Mouse (Mus musculus): ENCODE results near the gene Macrod2.

Gene Macrod2

DNA sequence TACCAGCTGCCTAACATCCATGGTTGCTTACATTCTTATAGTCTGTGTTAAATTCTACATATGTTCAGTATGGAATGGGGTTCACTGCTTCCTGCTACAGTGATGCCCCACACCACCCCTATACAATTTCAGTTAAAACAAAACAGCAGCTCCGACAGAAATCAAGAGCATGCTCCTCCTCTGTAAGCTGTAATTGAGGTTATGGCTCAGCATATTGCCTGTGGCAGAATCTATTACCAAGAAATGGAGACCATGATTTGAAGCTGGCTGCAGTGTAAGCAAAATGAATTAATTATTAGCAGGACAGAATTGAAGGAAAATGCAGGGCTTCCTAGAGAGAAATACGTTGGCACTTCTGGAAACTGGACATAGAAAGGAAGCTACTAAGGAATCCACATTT, 747.2 kb downstream of the Macrod2 start:
- CTCF ChIA-PET, result no interaction called here
- POLR2A ChIA-PET, result no interaction called here

GRCm38 (mm10) chr2:141152011-141152772, 757.1 kb downstream of the Macrod2 start:
- ChIA-PET CTCF (no interaction called here), POLR2A (no interaction called here)

DNA sequence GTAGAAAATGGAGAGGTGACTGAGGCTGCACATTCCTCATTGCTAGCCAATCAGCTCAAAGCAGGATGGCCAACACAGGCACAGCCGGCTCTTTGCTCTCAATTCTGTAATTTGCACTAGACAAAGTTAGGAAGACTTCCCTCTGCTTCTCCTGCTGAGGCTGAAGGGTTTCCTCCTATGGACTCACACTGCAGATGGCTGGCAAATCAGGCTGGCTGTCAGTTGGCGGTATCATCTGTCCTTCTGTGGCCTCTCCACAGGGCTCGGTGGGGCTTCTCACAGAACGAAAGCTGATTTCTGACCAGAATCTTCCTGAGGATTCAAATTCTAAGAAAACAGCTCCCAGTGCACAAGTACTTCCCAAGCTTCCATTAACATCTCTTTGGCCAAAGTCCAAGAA, 760.9 kb downstream of the Macrod2 start:
- ChIA-PET CTCF (no interaction called here), POLR2A (interaction anchor here in 2 of 4 experiments (0.6 to 1.0 kb wide), 2 partner anchors 10 to 559 kb away, joined by 3 read pairs; no protein-coding TSS in a partner anchor)

DNA sequence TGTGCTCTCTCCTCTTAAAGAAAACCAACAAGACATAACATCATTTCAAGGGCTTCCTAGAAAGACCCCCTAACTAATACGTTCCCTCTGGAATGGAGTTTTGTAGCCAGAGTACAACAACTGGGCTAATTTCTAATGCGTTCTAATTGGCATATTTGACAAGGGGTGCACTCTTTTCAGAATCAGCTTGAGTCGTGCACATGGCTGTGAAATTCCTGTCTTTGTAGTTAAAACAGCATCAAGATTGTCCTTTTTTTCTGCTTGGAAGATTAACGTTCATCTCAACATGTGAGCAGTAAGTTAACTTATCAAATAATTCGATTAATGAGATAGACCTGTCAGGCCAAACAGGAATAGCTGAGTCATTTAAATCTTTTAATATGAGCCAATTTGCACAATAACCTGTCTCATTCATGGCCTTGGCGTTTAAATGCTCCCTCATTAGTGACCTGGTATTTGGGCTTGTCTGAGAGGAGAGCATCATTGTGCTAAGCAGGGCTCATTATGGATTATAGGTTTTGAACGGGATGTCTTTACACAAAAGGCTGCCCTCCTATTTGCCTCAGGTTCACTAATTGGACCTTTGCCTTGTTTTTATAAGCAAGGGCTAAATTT, 762.0 kb downstream of the Macrod2 start:
- POLR2A ChIA-PET, result no interaction called here
- CTCF ChIA-PET, result no interaction called here

GRCm38 (mm10) chr2:141158161-141158560, 763.1 kb downstream of the Macrod2 start:
- POLR2A ChIA-PET, result no interaction called here
- CTCF ChIA-PET, result no interaction called here

- POLR2A ChIA-PET, result no interaction called here
- CTCF ChIA-PET, result no interaction called here
Observed at GRCm38 (mm10) chr2:141163918-141164317, 768.8 kb downstream of the Macrod2 start.

GRCm38 (mm10) chr2:141169586-141169985, 774.5 kb downstream of the Macrod2 start:
- ChIA-PET CTCF (no interaction called here), POLR2A (no interaction called here)

- ChIA-PET CTCF (no interaction called here), POLR2A (no interaction called here)
Observed at GRCm38 (mm10) chr2:141173167-141173566, 778.1 kb downstream of the Macrod2 start.

DNA sequence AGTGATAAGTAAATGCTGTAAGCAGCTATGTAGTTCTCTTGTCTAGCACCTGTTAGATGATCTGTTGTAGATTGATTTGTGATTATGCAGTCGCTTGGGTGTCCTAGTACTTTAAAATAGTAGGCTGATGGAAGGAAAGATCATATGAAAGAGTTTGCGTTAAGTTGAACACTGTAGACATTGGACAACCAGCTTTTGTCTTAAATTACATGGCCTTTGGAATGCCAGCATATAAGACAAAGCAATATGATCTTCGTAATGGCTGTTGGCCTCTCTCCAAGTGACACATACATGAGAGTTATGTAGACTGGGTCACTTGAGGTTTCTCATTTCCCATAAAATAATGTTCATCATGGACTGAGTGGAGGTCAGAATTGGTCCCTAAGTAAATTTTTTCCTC, 778.5 kb downstream of the Macrod2 start:
- CTCF ChIA-PET, result no interaction called here
- POLR2A ChIA-PET, result no interaction called here

GRCm38 (mm10) chr2:141180656-141181055, 785.5 kb downstream of the Macrod2 start:
- CTCF ChIA-PET, result no interaction called here
- POLR2A ChIA-PET, result no interaction called here

DNA sequence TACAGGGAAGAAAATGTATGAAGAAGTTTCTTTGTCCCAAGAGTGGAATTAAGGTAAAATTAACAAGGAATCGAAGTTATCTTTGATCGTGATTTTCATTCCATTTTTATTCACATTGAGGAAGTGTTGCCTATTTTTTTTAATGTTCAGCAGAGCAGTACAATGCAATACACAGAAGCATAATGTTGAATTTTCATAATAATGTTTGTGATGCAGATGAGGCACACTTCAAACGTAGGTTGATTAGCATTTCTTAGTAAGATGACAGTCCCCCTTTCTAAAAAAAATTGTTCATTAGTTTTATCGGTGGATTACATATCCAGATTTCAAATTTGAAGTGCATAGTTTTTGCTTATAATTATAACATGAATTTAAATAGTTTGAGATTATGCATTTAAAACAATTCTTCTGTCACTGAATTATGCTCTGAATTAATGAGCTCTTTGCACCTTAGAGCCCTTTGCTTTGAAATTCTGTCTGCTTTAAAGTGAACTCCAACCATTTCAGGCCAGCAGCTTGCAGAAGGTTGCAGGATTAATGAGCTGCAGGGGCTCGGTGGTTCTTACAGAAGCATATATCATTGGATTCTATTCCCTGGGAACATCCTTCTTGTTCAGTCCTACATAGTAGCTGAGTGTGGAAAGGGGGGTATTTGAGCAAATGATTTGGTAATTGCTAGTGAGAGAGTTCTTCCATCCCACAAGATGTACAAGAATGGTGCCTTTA, 787.1 kb downstream of the Macrod2 start:
- ChIA-PET POLR2A (no interaction called here), CTCF (no interaction called here)

DNA sequence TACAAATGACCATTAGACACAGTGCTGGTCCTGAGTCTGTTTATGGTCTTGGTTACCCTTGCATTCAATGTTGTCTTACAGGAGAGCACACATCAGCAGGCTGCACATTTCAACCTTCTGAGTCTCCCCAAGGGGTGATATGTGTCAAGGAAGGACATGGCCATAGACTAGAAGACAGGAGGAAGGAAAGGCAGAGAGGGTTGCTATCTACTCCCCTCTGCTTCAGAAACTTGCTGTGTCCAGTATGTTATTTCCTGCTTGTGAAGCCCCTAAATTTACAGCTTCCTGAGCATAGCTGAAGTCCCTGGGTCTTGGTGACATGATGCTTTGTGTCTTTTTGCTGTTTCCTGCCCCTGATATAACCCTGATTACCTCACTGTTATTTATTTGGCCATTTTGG, 799.4 kb downstream of the Macrod2 start:
- POLR2A ChIA-PET, result no interaction called here
- CTCF ChIA-PET, result no interaction called here

GRCm38 (mm10) chr2:141200481-141200880, 805.4 kb downstream of the Macrod2 start:
- POLR2A ChIA-PET, result interaction anchor here in 1 of 4 experiments (0.6 kb wide), 1 partner anchor 205 kb away, joined by 3 read pairs; no protein-coding TSS in a partner anchor
- CTCF ChIA-PET, result no interaction called here

- ChIA-PET POLR2A (no interaction called here), CTCF (no interaction called here)
Observed at GRCm38 (mm10) chr2:141201303-141202014, 806.4 kb downstream of the Macrod2 start.

DNA sequence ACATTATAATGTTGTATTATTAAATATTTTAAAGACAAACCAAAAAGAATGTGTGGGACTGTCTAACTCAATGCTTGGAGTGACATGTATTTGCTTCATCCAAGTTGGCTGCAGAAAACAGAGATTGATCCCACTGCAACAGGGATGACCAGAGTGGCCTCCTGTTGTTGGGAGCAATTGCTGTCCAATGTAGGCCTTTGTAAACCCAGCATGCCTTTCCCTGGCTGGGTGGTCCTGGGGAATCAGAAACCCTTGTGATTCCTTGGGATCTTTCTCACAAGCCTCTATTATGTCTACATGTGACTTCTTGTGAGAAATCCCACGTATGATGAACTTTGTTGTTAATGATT, 806.9 kb downstream of the Macrod2 start:
- ChIA-PET POLR2A (no interaction called here), CTCF (no interaction called here)

DNA sequence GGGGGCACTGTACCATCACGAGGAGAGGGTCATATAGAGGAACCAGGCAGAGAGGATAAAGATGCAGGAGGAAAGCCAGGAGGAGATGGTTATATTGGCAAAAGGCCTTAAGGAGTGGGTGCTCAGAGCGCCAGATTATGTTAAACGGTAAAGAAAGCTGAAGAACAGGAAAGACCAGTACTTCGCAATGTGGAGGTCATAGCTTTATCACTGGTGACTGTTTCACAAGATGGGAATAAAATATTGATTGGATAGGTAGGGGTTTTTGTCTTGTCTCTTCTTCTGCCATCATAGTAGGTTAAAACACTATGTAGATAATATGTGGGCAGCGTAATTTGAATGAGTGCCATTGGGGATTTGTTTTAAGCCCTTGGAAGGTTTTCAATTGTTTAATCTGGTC, 816.2 kb downstream of the Macrod2 start:
- POLR2A ChIA-PET, result no interaction called here
- CTCF ChIA-PET, result no interaction called here

DNA sequence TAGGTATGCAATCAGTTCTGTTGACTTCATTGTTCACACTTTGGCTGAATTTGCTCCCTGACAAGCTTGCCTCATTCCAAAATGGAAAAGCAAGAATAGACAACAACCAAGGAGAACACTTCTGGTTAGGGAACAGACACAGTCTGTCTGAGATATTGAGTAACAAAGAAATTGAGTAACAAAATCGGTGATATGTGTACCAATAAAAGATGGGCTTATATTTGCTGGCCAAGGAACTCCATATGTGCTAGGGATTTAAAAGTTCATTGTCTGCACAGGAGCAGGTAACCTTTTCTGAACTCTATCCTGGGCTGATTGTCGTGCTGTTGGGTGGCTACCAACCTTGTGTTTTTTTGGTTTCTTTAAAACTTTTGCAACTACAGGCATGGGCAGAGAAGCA, 817.2 kb downstream of the Macrod2 start:
- CTCF ChIA-PET, result no interaction called here
- POLR2A ChIA-PET, result no interaction called here

DNA sequence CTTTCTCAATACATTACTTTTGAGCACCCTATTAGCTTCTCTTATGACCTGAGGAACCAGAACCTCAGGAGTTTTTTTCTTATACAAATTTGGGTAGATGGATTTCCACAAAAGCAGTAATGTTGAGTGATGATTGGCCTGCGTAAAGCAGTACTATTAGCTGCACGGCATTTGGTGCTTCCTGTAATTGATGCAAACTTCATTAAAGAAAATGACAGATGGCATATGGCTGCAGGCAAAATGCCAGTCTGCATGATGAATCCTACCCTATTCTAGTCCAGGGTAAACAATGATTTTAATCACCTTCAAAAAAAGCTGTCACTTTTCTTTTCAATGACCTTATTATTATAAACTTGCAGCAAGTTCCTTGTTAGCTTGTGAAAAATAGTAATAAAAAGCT, 822.4 kb downstream of the Macrod2 start:
- POLR2A ChIA-PET, result no interaction called here
- CTCF ChIA-PET, result no interaction called here

DNA sequence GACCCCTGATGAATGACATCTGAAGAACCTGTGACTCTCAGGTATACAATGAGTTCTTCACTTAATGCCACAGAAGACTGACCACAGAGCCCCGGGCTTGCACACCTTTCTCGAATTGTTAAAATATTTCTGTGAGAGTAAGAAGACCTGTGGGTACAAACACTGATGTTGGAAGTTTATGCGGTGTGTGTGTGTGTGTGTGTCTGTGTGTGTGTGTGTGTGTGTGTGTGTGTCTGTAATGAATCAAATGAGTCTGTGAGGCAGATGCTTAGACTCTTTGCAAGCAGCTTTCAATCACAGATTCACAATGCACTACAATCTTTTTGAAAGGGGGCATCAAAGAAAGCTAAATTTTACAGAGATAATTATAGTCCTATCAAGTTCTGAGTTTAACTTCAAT, 822.8 kb downstream of the Macrod2 start:
- ChIA-PET POLR2A (no interaction called here), CTCF (no interaction called here)

- CTCF ChIA-PET, result no interaction called here
- POLR2A ChIA-PET, result interaction anchor here in 2 of 4 experiments (0.6 to 0.7 kb wide), 2 partner anchors 8 to 559 kb away, joined by 3 read pairs; no protein-coding TSS in a partner anchor
Observed at GRCm38 (mm10) chr2:141228809-141229208, 833.7 kb downstream of the Macrod2 start.

GRCm38 (mm10) chr2:141229820-141230219, 834.7 kb downstream of the Macrod2 start:
- ChIA-PET CTCF (no interaction called here), POLR2A (interaction anchor here in 1 of 4 experiments (0.7 kb wide), 1 partner anchor 12 kb away, joined by 4 read pairs; no protein-coding TSS in a partner anchor)

Measured in embryonic stem cell, embryonic (primary cell).